7 mouse cellular contexts compared by ENCODE assay signal in the genomic region with DNA sequence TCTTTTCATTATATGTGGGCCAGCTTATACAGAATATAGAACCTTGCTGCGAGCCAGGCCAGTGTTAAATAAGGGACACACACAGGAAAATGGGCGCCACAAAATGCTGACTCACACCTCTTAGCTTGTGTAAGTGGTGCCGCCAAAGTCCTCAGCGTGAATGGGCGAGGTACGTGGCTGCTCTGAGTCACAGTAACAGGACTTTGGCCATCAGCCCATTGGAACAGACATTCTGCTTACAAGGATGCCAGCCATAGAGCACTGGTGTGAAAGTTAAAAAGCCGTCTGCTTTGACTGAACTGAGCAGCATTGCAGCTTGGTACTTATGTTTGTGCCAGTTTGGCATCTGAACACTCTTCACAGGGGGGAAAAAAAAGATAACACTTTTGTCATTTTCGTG.
DNase-seq lines count a peak whose midpoint lies in the region; ATAC-seq lines count a peak whose summit lies in the region.

No protein-coding gene starts in this region.

- H3K4me3 ChIP-seq in heart, embryonic 12.5 days, result no peak overlapping the region
- H3K4me3 ChIP-seq in megakaryocyte, embryonic 14.5 days (replicated peaks), result peak overlapping the region; percentile 76

- H3K9ac ChIP-seq in heart, embryonic 12.5 days, result no peak overlapping the region

- H3K27me3 ChIP-seq in heart, embryonic 12.5 days (replicated peaks), result no peaks in the 10 kb centered on the region
- no peaks in the 10 kb centered on the region for H3K27me3 ChIP-seq in megakaryocyte, embryonic 14.5 days (replicated peaks)

- H3K36me3 ChIP-seq in heart, embryonic 12.5 days, result no peaks in the 10 kb centered on the region
- peaks cover 25% of the 10 kb centered on the region for H3K36me3 ChIP-seq in megakaryocyte, embryonic 14.5 days (replicated peaks; ENCODE audit: low read length)

- no peak overlapping the region for H3K27ac ChIP-seq in heart, embryonic 12.5 days (ENCODE audit: poor library complexity, severe bottlenecking)

- peaks cover 7% of the 10 kb centered on the region; the same call in 1 of the 2 replicates for H3K4me1 ChIP-seq in heart, embryonic 12.5 days (replicated peaks)
- H3K4me1 ChIP-seq in megakaryocyte, embryonic 14.5 days, result peaks cover 29% of the 10 kb centered on the region

- peak; percentile 93 for DNase-seq in 416B (ENCODE audit: low read depth)
- DNase-seq in Muller cell, postnatal 12 days (ENCODE audit: inconsistent ontology term), result peak; percentile 91
- peak; percentile 96 to 97 for DNase-seq in cerebellum, postnatal 14 days
- peak; percentile 59 to 78 for DNase-seq in layer of hippocampus, postnatal 14 days (ENCODE audit: low spot score in 2 of 2)
- no peak for DNase-seq in testis, postnatal 10 days (ENCODE audit: low spot score)

- WGBS in heart, embryonic 12.5 days, result 58% methylated on average over 8 of the region's 8 CpGs

- no peaks in the 10 kb centered on the region for H3K9me3 ChIP-seq in heart, embryonic 12.5 days (replicated peaks)
- H3K9me3 ChIP-seq in megakaryocyte, embryonic 14.5 days, result no peaks in the 10 kb centered on the region

- no peak overlapping the region for H3K4me2 ChIP-seq in heart, embryonic 12.5 days

- ATAC-seq in heart, embryonic 12.5 days (ENCODE audit: insufficient number of reproducible peaks, low FRiP score), result peak; percentile 53; the same call in 1 of the 2 replicates
